Mouse (Mus musculus) inflammation-experienced regulatory T-cells, adult 16 weeks (primary cell): ENCODE results near the gene Mrgpra4. TPM values are rescaled to one million over a fixed set of nuclear protein-coding genes. Genes with fewer than 3 reads are reported as not detected.

Source experiments
- polyA plus RNA-seq: library from polyadenylated mRNA; unstranded; fragments of 100-300 nt; shearing (Covaris generic); gene quantifications from one replicate; pipeline ENCODE4 v1.2.1, GENCODE M21; 2017

The Mrgpra4 gene
- not detected for polyA plus RNA-seq

DNA sequence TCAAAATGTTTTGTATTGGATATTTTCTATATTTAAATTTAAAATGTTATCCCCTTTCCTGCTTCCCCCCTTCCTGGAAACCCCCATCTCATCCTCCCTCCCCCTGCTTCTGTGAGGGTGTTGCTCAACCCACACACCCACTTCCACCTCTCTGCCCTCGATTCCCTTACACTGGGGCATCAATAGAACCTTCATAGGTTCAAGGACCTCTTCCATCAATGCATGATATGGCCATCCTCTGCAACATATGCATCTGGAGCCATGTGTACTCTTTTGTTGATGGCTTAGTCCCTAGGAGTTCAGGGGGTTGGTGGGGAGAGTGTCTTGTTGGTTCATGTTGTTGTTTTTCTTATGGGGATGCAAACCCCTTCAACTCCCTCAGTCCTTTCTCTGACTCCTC is at the start of gene Mrgpra4:
Gene Mrgpra4, minus strand, starts transcription at position 101 of the 400 bp plus-strand sequence.

DNA sequence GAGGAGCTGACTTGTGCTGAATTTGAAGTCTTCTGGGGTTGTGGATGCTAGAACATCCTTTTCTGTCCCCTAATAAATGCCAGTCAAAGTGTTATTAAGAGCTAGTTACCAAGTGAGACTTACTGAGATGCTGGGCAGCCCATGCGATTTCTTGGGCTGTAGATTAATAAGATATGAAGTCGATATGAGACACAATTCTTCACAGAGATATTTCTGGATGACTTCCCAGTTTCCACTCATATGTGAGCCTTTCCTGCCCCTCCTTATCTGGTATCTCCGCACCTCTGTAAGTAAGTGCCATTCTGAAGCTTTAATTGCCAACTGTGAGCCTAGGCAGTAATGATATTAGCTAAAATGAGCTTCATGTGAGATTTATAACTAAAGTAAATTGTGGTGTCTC is 45.6 kb upstream of the Mrgpra4 start, which contains the start of gene Mrgprx1:
Gene Mrgprx1, minus strand, starts transcription at position 101 of the 400 bp plus-strand sequence.

Other genes with a start within 250 kb of the Mrgpra4 start
- gene Mrgprx1, start 45.5 kb upstream of the Mrgpra4 start, polyA plus RNA-seq: not detected
- gene Mrgprb5, start 186.9 kb upstream of the Mrgpra4 start, polyA plus RNA-seq: not detected
- not detected for gene Mrgprb4, start 217.2 kb upstream of the Mrgpra4 start, polyA plus RNA-seq